Mouse (Mus musculus): ENCODE data around the gene Snrnp48. TPM values are rescaled to one million over a fixed set of nuclear protein-coding genes. Genes with fewer than 3 reads are reported as not detected.

The Snrnp48 gene
- 10 to 100 TPM; 14.0 to 28.6 (median 21.0) TPM for total RNA-seq (2022)

- peak; percentile 83 for DNase-seq
Measured at GRCm38 (mm10) chr13:38204702-38205482, at the start of gene Snrnp48. TSS of gene Snrnp48 (plus strand) at chr13:38204938.

DNA sequence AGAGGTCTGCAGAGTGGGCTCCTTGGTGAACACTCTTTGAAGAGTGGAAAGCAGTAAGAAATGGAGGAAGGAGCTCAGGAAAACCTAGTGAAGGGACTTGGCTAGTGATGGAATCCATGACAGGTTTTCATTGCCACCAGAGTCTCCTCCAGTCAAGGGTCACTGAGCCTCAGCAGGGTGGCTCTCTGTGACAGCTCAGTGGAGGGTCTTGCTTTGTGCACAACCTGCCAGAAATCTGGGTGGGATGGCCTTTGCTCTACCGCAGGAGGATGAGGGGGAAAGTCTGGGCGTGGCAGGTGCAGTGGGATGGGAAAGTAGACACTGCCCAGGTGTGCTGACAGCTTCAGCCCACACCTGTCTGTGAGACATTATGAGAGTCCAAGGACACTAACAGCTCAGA, 49.2 kb upstream of the Snrnp48 start:
- DNase-seq = no peak

DNA sequence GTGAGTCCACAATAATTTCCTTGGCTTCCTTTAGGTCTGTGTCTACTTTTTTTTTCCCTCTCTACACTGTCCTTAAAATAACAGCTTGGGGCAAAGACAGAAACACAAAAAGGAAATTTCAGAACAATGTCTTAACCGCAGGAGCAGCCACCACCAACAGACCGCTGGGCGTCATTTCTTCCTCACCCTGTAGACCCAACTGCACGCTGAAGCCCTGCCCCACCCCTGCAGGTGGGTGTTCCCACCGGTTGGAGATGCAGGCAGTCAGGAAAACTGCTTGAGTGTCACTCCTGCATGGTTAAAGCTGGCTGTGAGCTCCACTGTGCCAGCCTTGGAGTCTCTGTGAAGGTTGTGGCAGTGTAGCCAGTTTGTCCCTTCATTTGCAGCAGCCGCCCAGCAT, 47.1 kb upstream of the Snrnp48 start:
- no peak for DNase-seq

DNA sequence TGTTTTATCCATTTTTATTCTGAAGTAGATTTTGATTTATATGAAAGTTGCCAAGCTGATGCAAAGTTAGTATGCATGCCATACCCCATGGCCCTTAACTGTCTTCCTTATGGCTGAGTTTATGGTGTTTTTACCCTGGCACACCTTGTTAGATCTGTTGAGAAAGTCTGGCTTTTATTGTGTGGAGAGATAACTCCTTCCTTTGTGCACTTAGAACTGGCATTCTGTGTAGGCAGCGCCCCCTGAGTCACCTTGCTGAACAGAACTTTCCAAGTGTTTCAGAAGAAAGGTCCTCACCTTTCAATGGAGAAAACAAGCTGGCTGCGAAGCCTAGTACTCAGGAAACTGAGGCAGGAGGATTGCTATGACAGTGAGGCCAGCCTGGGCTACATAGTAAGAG, 42.7 kb upstream of the Snrnp48 start:
- DNase-seq = no peak

GRCm38 (mm10) chr13:38162668-38163067, 42.1 kb upstream of the Snrnp48 start:
- DNase-seq = no peak

DNA sequence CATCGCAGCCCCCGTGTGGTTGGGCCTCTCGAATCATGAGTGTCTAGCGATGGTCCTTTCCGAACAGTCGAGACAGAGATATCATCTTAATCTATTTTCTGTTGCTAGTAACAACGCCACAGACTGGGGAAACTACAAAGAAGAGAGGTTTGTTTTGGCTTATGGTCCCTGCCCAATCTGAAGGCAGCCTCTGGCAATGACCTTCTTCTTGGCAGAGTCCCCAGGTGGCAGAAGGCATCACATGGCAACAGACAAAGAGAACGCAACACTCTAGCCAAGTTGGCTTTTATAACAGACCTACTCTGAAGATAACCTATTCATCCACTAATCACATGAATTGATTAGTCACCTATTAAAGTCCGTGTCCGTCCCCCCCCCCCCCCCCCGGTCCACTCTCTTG, 39.8 kb upstream of the Snrnp48 start:
- DNase-seq = peak; percentile 28

DNA sequence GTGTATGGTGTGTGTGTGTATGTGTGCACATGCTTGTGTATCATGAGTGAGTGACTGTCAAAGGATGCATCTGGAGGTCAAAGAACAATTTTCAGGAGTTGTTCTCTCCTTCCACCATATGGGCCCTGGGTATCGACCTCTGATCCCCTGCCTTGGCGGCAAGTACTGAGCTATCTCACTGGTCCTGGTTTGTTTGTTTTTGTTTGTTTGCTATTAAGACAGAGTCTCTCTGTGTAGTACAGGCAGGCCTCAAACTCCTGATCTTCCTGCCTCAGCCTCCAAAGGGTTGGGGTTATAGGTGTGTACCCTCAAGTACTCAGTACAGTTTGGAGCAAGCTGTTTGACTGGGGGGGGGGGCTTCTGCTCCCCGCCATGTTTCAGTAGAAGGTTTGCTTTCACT, 37.7 kb upstream of the Snrnp48 start:
- DNase-seq = no peak

- peak; percentile 19 for DNase-seq
Measured at GRCm38 (mm10) chr13:38170707-38171144, 34.0 kb upstream of the Snrnp48 start.

DNA sequence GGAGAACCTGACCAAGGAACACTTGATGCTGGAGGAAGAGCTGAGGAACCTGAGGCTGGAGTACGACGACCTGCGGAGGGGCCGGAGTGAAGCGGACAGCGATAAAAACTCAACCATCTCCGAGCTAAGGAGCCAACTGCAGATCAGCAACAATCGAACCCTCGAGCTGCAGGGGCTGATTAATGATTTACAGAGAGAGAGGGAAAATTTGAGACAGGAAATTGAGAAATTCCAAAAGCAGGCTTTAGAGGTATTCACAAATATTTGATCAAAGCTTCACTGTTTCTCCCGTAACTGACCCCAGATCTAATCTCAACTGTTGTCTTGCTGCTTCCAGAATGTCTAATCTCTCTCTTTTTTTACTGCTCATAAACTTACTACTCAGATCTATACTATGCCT, 11.3 kb upstream of the Snrnp48 start:
- no peak for DNase-seq

GRCm38 (mm10) chr13:38201413-38201812, 3.3 kb upstream of the Snrnp48 start:
- DNase-seq = no peak

- no peak for DNase-seq
Measured at GRCm38 (mm10) chr13:38204171-38204570, 567 bp upstream of the Snrnp48 start.

DNA sequence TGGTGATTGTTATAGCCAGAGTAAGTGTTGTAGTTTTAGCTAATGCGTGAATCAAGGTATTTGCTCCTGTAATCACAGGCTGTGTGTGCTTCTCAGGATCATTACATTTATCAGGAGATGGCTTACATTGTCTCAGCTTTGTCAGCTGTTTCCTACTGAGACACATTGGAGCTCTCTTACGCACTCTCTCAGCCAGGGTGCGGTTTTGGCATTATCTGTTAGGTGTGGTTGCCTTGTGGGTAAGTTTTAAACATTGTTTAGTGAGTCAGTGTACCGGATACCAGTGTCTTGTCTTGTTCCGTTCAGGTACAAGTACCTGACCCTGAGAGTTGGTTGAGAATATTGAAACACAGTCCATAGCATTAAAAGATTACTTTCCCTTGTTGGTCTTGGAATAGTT, 6.4 kb downstream of the Snrnp48 start:
- DNase-seq = no peak

DNA sequence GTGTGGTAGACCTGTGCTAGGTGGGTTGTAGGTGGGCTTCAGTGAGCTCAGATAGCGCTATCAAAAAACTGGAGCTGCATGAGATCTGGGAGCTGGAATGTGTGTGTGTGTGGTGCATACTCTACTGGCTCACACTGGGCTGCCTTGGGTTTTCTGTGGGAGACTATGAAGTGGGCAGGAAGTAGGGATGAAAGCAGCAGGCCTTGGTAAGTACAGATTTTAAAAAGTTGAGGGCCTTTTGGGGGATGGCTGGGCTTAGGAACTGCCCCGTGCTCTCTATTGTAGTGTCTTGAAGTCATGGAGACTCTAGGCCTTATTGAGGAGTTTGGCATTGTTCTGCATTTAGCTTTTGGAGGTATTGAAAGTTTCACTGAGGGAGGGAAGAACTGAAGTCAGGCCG, 13.9 kb downstream of the Snrnp48 start:
- no peak for DNase-seq

DNA sequence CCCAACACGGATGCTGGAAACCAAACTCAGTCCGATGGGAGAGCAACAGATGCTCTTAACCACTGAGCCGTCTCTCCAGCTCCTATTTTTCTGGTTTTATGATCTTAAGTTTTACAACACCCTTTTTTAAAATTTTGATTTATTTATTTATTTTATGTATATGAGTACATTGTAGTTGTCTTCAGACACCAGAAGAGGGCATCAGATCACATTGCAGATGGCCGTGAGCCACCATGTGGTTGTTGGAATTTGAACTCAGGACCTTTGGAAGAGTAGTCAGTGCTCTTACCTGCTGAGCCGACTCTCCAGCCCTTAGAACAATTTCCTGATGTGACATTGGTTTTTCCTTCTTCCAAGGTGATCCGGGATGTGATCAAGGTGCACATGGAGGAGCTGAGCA, 15.6 kb downstream of the Snrnp48 start:
- DNase-seq = no peak

- DNase-seq = no peak
Measured at GRCm38 (mm10) chr13:38230177-38230821, 25.6 kb downstream of the Snrnp48 start.

DNA sequence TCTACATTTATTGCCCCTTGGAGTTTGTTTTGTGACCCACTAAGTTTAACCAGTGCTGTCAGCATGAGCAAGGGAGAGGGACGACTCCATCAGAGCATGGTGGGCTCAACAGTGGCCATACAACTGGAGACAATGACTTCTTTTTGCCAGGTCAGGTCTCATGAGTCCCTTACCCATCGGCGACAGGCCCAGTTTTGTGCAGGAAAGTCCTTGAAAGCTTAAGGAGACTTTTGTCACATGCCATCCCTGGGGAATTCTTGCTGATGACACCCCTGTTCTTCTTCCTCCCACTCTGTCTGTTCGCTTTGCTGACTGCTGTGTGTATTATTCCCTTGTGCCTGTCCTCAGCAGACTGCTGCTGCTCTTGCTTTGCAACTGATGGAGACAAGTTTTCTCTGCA, 27.7 kb downstream of the Snrnp48 start:
- DNase-seq = no peak

DNA sequence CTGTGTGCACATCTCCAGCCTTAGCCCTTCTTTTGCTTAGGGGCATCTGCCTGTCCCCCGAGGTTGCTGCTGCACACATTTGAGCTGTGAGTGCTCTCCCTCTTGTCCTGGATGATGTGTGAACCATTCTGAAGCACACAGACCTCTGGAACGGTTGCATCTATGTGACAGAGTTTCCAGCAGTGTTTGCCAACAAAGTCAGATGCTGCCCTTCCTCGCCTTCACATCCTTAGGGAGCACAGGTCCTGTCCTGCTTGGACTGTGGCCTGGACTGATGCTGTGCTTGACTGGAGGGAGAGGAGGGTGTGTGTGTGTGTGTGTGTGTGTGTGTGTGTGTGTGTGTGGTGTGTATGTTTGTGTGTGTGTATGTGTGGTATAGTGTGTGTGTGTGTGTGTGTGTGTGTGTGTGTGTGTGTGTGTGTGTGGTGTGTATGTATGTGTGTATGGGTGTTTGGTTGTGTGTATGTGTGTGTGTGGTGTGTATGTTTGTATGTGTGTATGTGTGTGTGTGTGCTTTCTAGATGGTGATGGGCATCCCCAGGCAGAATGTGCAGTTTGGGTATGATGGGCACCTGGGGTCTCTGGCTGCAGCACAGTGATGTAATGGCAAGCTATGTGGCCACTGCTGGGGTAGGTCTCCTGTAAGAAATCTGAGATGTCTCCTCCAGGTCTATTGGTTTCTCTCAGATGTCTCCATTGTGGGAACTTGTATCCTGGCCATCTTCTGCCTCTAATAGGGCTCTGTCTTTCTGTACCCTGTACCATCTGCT, 28.3 kb downstream of the Snrnp48 start:
- DNase-seq = no peak

DNA sequence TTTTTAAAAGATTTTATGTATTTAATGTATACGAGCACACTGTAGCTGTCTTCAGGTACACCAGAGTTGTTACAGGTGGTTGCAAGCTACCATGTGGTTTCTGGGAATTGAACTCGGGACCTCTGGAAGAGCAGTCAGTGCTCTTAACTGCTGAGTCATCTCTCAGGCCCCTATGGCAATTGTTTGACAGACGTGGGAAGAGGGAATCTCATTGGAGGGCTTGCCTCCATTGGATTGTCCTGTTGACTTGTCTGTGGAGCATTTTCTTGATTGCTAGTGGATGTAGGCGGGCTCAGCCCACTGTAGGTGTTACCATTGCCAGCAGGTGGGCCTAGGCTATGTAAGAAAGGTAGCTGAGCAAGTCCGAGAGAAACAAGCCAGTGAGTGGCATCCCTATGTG, 29.9 kb downstream of the Snrnp48 start:
- DNase-seq = no peak

DNA sequence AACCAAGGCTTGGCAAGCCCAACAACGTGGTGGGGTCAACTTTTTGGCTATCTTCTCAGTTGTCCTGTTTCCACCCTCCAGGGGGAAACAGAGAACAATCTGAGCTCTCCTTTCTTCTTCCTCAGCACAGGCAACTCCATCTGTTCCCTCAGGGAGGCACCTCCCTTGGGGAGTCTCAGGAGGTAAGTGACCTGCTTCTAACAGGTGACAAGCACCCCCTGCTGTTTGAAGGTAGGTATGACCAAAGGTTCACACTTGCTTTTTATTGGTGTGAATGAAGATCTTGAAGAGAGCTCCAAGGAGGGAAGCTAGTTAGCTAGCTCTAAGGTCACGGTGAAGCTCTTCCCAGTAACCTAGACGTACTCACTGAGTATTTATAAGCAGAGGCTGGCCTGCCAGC, 30.6 kb downstream of the Snrnp48 start:
- DNase-seq = no peak

DNA sequence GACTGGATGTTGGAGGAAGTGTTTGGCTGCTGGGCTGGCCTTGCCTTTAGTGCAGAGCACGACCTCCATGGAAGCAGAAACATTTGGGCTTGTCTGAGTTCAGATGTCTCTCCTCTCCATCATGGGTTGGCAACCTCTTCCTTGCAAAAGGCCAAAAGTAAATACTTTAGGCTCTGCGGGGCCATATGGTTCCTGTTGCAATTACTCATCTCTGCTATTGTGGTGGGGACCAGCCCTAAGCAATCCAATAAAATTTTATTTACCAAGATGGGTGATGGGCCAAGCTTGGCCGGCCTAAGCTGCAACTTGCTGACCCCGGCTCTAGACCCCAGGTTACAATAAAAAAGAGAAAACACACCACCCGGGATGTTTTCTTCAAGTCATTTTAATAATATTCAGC, 43.4 kb downstream of the Snrnp48 start:
- no peak for DNase-seq

GRCm38 (mm10) chr13:38251226-38251625, 46.5 kb downstream of the Snrnp48 start:
- DNase-seq = no peak

GRCm38 (mm10) chr13:38253696-38254095, 49.0 kb downstream of the Snrnp48 start:
- no peak for DNase-seq

DNA sequence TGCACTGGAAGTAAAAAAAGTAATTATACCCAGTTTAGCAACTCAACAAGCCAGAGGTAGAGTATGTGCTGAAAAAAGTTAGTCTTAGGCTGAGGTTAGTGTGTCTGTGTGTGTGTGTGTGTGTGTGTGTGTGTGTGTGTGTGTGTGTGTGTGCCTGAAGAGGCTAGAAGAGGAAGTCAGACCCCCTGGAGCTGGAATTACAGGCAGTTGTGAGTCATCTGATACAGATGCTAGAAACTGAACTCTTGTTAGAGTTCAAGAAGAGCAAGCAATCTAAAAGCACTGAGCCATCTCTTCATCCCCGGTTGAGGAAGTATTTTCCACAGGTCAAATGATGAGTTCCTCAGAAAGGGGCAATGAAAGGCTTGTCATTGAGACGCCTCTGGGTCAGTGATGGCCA, 54.2 kb downstream of the Snrnp48 start:
- no peak for DNase-seq

Measured in adrenal gland, adult 8-10 months (tissue).